In the genomic region with DNA sequence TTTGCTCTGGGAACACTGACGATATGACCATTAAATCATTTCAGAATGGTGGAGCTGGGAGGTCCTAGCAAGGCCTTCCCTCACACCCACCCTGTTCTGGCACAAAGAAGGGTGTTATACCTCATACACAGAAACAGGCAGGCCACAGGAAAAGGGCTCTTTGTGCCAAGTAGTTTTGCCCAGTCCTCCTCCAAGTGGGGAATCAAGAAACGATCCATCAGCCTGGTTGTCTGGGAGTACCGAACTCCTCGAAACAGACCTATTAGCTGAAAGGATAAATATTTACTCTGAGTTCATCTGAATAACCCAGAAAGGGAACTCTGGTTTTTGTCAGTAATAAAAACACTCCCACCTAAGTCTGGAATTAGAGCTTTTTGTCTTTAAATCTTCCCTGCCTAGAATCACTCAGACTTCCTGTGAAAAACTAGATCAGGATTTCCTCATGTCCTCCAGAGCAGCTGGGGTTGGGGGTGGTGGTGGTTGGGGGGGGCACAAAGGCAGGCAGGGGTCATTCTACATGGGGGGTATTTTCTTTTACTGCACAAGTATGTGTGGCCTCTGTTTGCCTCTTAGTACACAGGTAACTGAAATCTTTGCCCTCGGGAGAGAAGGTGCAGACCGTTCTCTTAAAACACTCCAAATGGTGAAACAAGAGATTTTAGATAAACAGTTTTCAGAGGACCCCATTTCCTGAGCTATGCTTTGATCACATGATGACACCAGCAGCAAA, we compare ENCODE assay signal across 11 mouse cellular contexts.
DNase-seq lines count a peak whose midpoint lies in the region; ATAC-seq and TF ChIP-seq lines count a peak whose summit lies in the region.
"Had no signal": no experiment of that assay in that cellular context is flagged by ENCODE, and none has a peak within 500 bp of the region (broad histone marks: within the 10 kb centered on the region; RNA-seq: fewer than 3 reads in every experiment).

No protein-coding gene starts in this region.

- DNase-seq in layer of hippocampus, adult 2 months (ENCODE audit: low spot score in 2 of 2) = no peak
- DNase-seq in layer of hippocampus, postnatal 14 days (ENCODE audit: low spot score in 2 of 2) = no peak
- DNase-seq in brain, embryonic 14.5 days (ENCODE audit: low read depth) = peak; percentile 2
- DNase-seq in embryo, embryonic 11 days = peak; percentile 35
- no peak for DNase-seq in B cell, adult 2 months
- DNase-seq: adrenal gland, postnatal 14 days; cerebellum, postnatal 10 days had no signal

- 11% methylated on average over 6 of the region's 6 CpGs for WGBS in limb, embryonic 12.5 days

- peaks cover 5% of the 10 kb centered on the region for H3K4me1 ChIP-seq in limb, embryonic 12.5 days (replicated peaks)

- no peaks in the 10 kb centered on the region for H3K36me3 ChIP-seq in limb, embryonic 12.5 days
- H3K36me3 ChIP-seq: G1E had no signal

- no peaks in the 10 kb centered on the region for H3K27me3 ChIP-seq in limb, embryonic 12.5 days

- no peak for TF ChIP-seq POLR2A in brain, embryonic 14.5 days (IDR thresholded peaks at IDR 0.05; ENCODE audit: borderline replicate concordance, extremely low read depth, insufficient read depth, insufficient read length, poor library complexity, severe bottlenecking)

- H3K27ac ChIP-seq in layer of hippocampus, adult 2 months = 0 out of 2 replicates have a peak overlapping the region, but pooled peaks have one; percentile 62
- H3K27ac ChIP-seq in limb, embryonic 12.5 days = peak overlapping the region; percentile 12; the same call in 1 of the 2 replicates

- no peaks in the 10 kb centered on the region for H3K9me3 ChIP-seq in limb, embryonic 12.5 days
- H3K9me3 ChIP-seq: G1E had no signal

- ATAC-seq in limb, embryonic 12.5 days (ENCODE audit: insufficient number of reproducible peaks, insufficient read depth, low FRiP score, low TSS enrichment, low read depth) = no peak
- no peak for ATAC-seq in megakaryocyte-erythroid progenitor cell, adult 5-6 weeks (replicated peaks; ENCODE audit: low FRiP score, low TSS enrichment, poor library complexity, severe bottlenecking)

- no peak overlapping the region for H3K4me3 ChIP-seq in layer of hippocampus, adult 2 months
- H3K4me3 ChIP-seq in limb, embryonic 12.5 days (replicated peaks) = no peak overlapping the region
- H3K4me3 ChIP-seq: myocyte had no signal

- TF ChIP-seq CTCF in layer of hippocampus, adult 2 months (conservative IDR thresholded peaks at IDR 0.05) = no peak
- no peak for TF ChIP-seq CTCF in brain, embryonic 14.5 days (IDR thresholded peaks at IDR 0.05; ENCODE audit: borderline replicate concordance, extremely low read depth, insufficient read depth, insufficient read length)

- no peak overlapping the region; the same call in 1 of the 2 replicates for H3K4me2 ChIP-seq in limb, embryonic 12.5 days

- H3K9ac ChIP-seq in limb, embryonic 12.5 days (replicated peaks) = no peak overlapping the region

Comparison
In these comparisons a context has a peak if more than half of its experiments do, and no peak if none do; other contexts are left out.
1. DNase-seq: peak in brain, embryonic 14.5 days (single experiment) and embryo, embryonic 11 days (single experiment); none in layer of hippocampus, adult 2 months (0 of 2), layer of hippocampus, postnatal 14 days (0 of 2) and B cell, adult 2 months (0 of 2).